Mouse (Mus musculus) C2C12 (cell line): ENCODE results near the gene Zranb3.

ENCODE experiments used
- CEBPB ChIP-seq: IDR thresholded peaks from one replicate; pipeline ENCODE4 v1.6.1; 2011; ENCODE audit warnings: low read depth, mild to moderate bottlenecking, control low read depth, moderate library complexity
- CTCF ChIP-seq: IDR thresholded peaks from one replicate; pipeline ENCODE4 v1.5.1; 2011; ENCODE audit not compliant: control insufficient read depth, insufficient read depth, insufficient read length
- FOSL1 ChIP-seq: IDR thresholded peaks from one replicate; pipeline ENCODE4 v1.8.0; 2011; ENCODE audit warnings: mild to moderate bottlenecking, low read length; ENCODE audit not compliant: poor library complexity, insufficient read depth, severe bottlenecking
- MAX ChIP-seq: IDR thresholded peaks from one replicate; pipeline ENCODE4 v1.6.1; 2011; ENCODE audit warnings: mild to moderate bottlenecking, control low read depth
- MYOD1 ChIP-seq: IDR thresholded peaks from one replicate; pipeline ENCODE4 v1.6.1; 2011; ENCODE audit warnings: low read depth; ENCODE audit not compliant: control insufficient read depth, insufficient read length
- MYOG ChIP-seq: IDR thresholded peaks from one replicate; pipeline ENCODE4 v1.6.1; 2011; ENCODE audit not compliant: control insufficient read depth, insufficient read length; ENCODE audit errors: extremely low read depth
- USF1 ChIP-seq: IDR thresholded peaks from one replicate; pipeline ENCODE4 v1.6.1; 2011; ENCODE audit warnings: low read depth, mild to moderate bottlenecking, control low read depth, moderate library complexity

- TF ChIP-seq CTCF (no peak), FOSL1 (no peak), USF1 (no peak), CEBPB (no peak), MAX (no peak), MYOG (no peak), MYOD1 (no peak)
Observed at GRCm38 (mm10) chr1:128103520-128104088, 757 bp upstream of the Zranb3 start.
